Mouse (Mus musculus): ENCODE results near the gene Mgme1. TPM values are rescaled to one million over a fixed set of nuclear protein-coding genes. Genes with fewer than 3 reads are reported as not detected.

The Mgme1 gene
- 4.7 and 5.4 TPM in 2 replicates for polyA plus RNA-seq (2012; rRNA removed)

GRCm38 (mm10) chr2:144270507-144271420 is at the start of gene Mgme1, which contains the start of gene Snx5:
Mgme1 (plus strand) TSS chr2:144270663.
Snx5 (minus strand) TSS chr2:144270906.
- H3K4me3 ChIP-seq (ENCODE audit: control insufficient read depth, insufficient read depth, low read length): peak within 1 kb of the TSS; percentile 69
- peak; percentile 93 for DNase-seq
- under 1% methylated on average over 93 of the region's 93 CpGs for WGBS
- no peak for TF ChIP-seq CTCF (IDR thresholded peaks at IDR 0.05; ENCODE audit: borderline replicate concordance, control insufficient read depth, extremely low read depth, insufficient read depth, low read length, poor library complexity)
- peak; percentile 96 for TF ChIP-seq POLR2A (IDR thresholded peaks at IDR 0.05; ENCODE audit: control insufficient read depth, extremely low read depth, insufficient read depth, low read length, poor library complexity)
- H3K27me3 ChIP-seq (ENCODE audit: control insufficient read depth, insufficient read depth, low read length): no peaks in the 10 kb centered on the region
- H3K27ac ChIP-seq (ENCODE audit: control insufficient read depth, insufficient read depth, low read length): peak within 1 kb of the TSS; percentile 37
- H3K36me3 ChIP-seq (ENCODE audit: control insufficient read depth, insufficient read depth, low read length): no peaks in the 10 kb centered on the region
- H3K4me1 ChIP-seq (replicated peaks; ENCODE audit: control insufficient read depth, insufficient read depth, low read length): peaks cover 18% of the 10 kb centered on the region

GRCm38 (mm10) chr2:144224351-144224750 is 46.1 kb upstream of the Mgme1 start:
- Histone ChIP-seq H3K4me3 (ENCODE audit: control insufficient read depth, insufficient read depth, low read length) (0 out of 2 replicates have a peak overlapping the region, but pooled peaks have one; percentile 10), H3K4me1 (replicated peaks; ENCODE audit: control insufficient read depth, insufficient read depth, low read length) (peaks cover 18% of the 10 kb centered on the region), H3K27ac (ENCODE audit: control insufficient read depth, insufficient read depth, low read length) (no peak overlapping the region), H3K36me3 (ENCODE audit: control insufficient read depth, insufficient read depth, low read length) (no peaks in the 10 kb centered on the region), H3K27me3 (ENCODE audit: control insufficient read depth, insufficient read depth, low read length) (no peaks in the 10 kb centered on the region)
- WGBS: 7% methylated on average over 12 of the region's 12 CpGs
- no peak for DNase-seq
- TF ChIP-seq CTCF (IDR thresholded peaks at IDR 0.05; ENCODE audit: borderline replicate concordance, control insufficient read depth, extremely low read depth, insufficient read depth, low read length, poor library complexity) (no peak), POLR2A (IDR thresholded peaks at IDR 0.05; ENCODE audit: control insufficient read depth, extremely low read depth, insufficient read depth, low read length, poor library complexity) (no peak)

GRCm38 (mm10) chr2:144226906-144227586 is 43.4 kb upstream of the Mgme1 start:
- H3K27me3 ChIP-seq (ENCODE audit: control insufficient read depth, insufficient read depth, low read length): no peaks in the 10 kb centered on the region
- DNase-seq: no peak
- WGBS: 96% methylated on average over 12 of the region's 12 CpGs
- peaks cover 35% of the 10 kb centered on the region for H3K4me1 ChIP-seq (replicated peaks; ENCODE audit: control insufficient read depth, insufficient read depth, low read length)
- H3K4me3 ChIP-seq (ENCODE audit: control insufficient read depth, insufficient read depth, low read length): no peak overlapping the region
- no peaks in the 10 kb centered on the region for H3K36me3 ChIP-seq (ENCODE audit: control insufficient read depth, insufficient read depth, low read length)
- no peak overlapping the region for H3K27ac ChIP-seq (ENCODE audit: control insufficient read depth, insufficient read depth, low read length)
- TF ChIP-seq POLR2A (IDR thresholded peaks at IDR 0.05; ENCODE audit: control insufficient read depth, extremely low read depth, insufficient read depth, low read length, poor library complexity) (no peak), CTCF (IDR thresholded peaks at IDR 0.05; ENCODE audit: borderline replicate concordance, control insufficient read depth, extremely low read depth, insufficient read depth, low read length, poor library complexity) (no peak)

- no peaks in the 10 kb centered on the region for H3K36me3 ChIP-seq (ENCODE audit: control insufficient read depth, insufficient read depth, low read length)
- 7% methylated on average over 12 of the region's 12 CpGs for WGBS
- H3K4me1 ChIP-seq (replicated peaks; ENCODE audit: control insufficient read depth, insufficient read depth, low read length): peaks cover 35% of the 10 kb centered on the region
- H3K4me3 ChIP-seq (ENCODE audit: control insufficient read depth, insufficient read depth, low read length): no peak overlapping the region
- TF ChIP-seq POLR2A (IDR thresholded peaks at IDR 0.05; ENCODE audit: control insufficient read depth, extremely low read depth, insufficient read depth, low read length, poor library complexity) (no peak), CTCF (IDR thresholded peaks at IDR 0.05; ENCODE audit: borderline replicate concordance, control insufficient read depth, extremely low read depth, insufficient read depth, low read length, poor library complexity) (no peak)
- peak; percentile 48 for DNase-seq
- H3K27me3 ChIP-seq (ENCODE audit: control insufficient read depth, insufficient read depth, low read length): no peaks in the 10 kb centered on the region
- H3K27ac ChIP-seq (ENCODE audit: control insufficient read depth, insufficient read depth, low read length): peak overlapping the region; percentile 93
Observed at GRCm38 (mm10) chr2:144228521-144229346, 41.7 kb upstream of the Mgme1 start.

- no peak for TF ChIP-seq POLR2A (IDR thresholded peaks at IDR 0.05; ENCODE audit: control insufficient read depth, extremely low read depth, insufficient read depth, low read length, poor library complexity)
- TF ChIP-seq CTCF (IDR thresholded peaks at IDR 0.05; ENCODE audit: borderline replicate concordance, control insufficient read depth, extremely low read depth, insufficient read depth, low read length, poor library complexity): no peak
- 66% methylated on average over 14 of the region's 14 CpGs for WGBS
- no peaks in the 10 kb centered on the region for H3K27me3 ChIP-seq (ENCODE audit: control insufficient read depth, insufficient read depth, low read length)
- no peak overlapping the region for H3K4me3 ChIP-seq (ENCODE audit: control insufficient read depth, insufficient read depth, low read length)
- DNase-seq: peak; percentile 27
- peak overlapping the region; percentile 50; the same call in 1 of the 2 replicates for H3K27ac ChIP-seq (ENCODE audit: control insufficient read depth, insufficient read depth, low read length)
- no peaks in the 10 kb centered on the region for H3K36me3 ChIP-seq (ENCODE audit: control insufficient read depth, insufficient read depth, low read length)
- H3K4me1 ChIP-seq (replicated peaks; ENCODE audit: control insufficient read depth, insufficient read depth, low read length): peaks cover 26% of the 10 kb centered on the region
Observed at GRCm38 (mm10) chr2:144229647-144230046, 40.8 kb upstream of the Mgme1 start.

All from thymus, adult 2 months (tissue).